Mouse (Mus musculus) kidney, postnatal 14 days (tissue): Measurements from ENCODE around the gene Dnah8.

Experiments used
- DNase-seq: peaks from one replicate; pipeline ENCODE4 v3.0.0; 2022; ENCODE audit warnings: mixed read lengths

Dnah8 gene

DNA sequence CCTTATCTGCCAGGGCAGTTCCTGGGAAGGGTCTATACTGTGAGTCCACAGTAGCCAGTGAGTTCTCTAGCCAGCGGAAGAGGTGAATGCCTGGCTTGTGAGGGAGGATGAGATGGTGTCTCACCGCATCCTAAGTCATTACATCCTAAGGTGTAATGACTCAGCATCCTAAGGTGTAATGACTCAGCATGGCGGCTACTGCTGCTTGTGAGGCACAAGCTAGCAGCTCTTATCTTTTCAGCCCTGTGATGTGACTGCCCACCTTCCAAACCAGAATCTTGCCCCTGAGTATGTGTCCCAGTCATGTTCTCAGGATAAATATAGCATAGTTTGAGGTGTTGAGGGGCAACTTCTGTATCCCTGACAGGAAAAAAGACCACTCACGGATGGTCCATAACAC is 211.3 kb downstream of the Dnah8 start:
- DNase-seq, result no peak

GRCm38 (mm10) chr17:30837031-30837430 is 212.9 kb downstream of the Dnah8 start:
- no peak for DNase-seq

DNA sequence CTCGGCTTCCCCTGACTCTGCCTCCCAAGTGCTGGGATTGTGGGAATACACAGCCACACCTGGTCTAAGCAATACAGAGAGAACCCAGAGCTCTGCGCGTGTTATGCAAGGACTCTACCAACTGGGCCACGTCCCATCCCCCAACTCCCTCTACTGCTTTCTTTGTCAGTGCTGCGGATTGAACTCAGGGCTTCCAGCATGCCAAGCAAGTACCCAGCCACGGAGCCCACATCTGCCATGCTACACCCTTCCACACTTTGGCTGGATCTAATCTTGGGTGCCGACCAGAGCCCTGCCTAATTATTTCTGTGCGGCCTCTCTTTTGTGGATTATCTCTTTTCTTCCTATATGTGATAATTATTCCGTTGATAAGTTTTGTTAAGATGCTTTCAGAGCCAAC is 215.9 kb downstream of the Dnah8 start:
- no peak for DNase-seq

DNA sequence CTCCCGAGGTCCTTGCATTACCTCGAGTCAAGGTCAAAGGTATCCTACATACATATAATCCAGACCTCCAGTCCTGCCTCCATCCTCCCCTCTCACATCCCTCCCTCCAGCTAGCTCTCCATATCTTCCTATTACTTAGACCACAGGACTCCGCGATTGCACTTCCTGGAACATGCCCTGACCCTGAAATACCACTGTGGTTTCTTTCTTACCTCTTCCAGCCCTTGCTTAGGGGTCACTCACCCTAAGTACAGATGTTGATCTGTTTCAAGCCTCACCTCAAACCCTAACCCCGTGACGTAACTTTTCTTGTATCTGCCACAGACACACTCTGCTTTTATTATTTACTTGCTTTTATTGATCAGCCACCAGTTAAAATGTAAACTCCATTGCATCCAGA is 218.2 kb downstream of the Dnah8 start:
- DNase-seq, result no peak

GRCm38 (mm10) chr17:30844321-30844791 is 220.2 kb downstream of the Dnah8 start:
- peak; percentile 39 for DNase-seq

DNA sequence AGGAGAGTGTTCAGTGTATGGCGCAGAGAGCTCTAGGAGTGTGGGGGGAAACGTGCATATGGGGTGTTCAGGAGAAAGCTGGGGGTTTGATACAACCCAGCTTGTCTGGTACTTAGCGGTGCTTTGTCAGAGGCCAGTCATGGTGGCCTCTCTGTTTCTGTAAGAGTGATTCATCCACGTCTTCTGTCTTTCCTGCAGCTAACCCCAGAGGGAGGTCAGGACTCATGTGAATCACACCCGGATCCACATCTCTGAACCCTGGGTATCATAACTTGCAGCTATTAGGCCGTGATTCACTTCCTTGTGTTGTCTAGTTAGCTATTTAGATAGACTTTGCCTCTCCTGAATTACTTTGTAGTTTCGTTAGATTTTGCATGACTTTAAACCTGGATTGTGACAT is 223.3 kb downstream of the Dnah8 start:
- no peak for DNase-seq

- DNase-seq, result no peak
Observed at GRCm38 (mm10) chr17:30848086-30848485, 223.9 kb downstream of the Dnah8 start.

GRCm38 (mm10) chr17:30848804-30849203 is 224.7 kb downstream of the Dnah8 start:
- DNase-seq, result no peak

DNA sequence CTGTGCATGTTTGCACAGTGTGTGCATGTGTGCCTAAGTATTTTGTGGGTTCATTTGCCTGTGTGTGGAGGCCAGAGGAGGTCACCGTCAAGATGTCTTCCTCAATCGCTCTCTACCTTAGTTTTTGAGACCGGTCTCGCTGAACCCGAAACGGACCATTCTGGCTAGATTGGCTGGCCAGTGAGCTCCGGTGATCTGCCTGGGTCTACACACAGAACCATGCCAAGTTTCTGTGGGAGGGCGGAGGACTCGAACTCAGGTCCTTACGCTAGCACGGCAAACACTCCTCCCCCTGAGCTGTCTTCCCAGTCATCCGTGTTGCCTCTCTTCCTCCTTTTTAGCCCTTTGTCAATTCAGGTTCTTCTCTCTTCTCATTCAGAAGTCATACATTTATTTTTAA is 225.7 kb downstream of the Dnah8 start:
- DNase-seq, result no peak

DNA sequence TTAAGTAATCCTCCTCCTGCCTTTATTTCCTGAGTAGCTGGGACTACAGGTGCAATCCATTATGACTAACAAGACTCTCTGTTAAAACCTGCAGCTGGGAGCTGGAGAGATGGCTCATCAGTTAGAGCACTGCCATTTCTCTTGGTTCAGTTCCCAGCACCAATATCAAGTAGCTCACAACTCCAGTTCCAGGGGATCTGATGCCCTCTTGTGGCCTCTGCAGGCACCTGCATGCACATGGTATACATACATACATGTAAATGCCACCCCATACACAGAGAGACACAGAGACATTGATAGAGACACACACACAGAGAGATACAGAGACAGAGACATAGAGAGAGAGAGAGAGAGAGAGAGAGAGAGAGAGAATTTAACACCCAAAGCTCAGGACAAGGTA is 228.2 kb downstream of the Dnah8 start:
- no peak for DNase-seq

DNA sequence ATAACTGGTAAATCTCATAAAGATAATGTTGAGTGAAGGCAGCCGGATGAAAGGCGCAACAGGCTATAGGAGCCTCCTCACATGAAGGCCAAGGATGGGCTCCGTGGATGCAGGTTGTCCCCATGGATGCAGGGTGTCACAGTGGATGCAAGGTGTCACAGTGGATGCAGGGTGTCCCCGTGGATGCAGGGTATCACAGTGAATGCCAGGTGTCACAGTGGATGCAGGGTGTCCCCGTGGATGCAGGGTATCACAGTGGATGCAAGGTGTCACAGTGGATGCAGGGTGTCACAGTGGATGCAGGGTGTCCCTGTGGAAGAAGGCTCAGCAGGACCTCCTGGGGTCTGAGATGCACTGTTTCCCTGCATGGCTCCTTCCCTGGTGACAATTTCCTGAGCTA is 233.2 kb downstream of the Dnah8 start:
- DNase-seq, result no peak

DNA sequence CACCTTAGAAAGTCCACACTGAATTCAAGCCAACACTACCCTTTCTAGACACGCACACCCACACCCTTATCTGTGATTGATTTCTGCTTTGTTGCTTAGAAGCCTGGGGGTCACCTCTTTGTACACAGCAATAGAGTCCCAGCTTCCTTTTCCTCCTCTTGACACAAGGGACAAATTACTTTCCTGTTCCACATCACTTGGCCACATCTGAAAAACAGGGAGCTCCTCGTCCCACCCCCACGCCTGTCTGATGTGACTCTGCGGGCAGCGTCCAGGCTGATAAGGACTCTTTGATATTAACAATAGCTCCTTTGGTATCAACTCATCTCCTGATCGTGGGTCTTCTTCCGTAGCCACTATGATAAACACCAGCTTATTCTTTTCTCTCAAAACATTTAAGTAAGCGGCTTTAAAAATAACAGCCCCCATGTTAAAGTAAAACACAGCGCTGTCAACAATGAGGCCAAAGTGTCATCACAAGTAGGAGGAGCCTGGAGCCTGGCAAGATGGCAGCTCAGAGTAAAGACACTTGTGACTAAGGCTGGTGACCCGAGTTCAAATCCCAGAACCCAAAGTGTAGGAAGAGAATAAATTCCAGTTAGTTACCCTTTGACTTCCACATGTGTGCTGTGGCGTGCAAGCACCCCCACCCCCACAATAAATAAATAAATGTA is 234.6 kb downstream of the Dnah8 start:
- DNase-seq, result peak; percentile 72

DNA sequence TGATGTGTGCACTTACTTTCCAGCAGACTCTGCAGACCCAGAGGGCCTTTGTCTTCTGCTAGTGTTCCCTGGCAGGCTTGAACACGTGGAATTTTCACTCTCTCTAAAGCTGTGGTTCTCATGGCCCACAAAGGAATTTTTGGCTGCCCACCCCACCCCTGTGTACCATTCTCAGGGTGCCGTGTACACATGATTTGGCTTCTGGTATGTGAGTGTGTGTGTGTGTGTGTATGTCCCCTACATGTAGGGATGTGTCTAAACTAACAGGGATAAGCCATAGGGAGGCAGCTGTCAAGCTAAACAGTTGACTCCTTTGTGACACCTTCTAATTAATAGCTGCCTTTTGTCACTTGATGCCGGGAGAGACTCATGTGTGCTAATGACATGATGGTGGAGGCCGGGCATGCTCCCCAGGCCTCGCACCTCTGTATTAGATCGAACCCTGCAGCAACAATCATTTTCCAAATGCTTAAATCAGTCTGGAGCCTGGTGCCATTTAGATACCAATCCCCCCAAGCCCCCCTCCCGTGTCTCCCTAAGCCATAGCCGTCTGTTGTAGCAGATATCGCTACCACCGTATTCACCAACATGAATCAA is 235.9 kb downstream of the Dnah8 start:
- no peak for DNase-seq

GRCm38 (mm10) chr17:30860606-30861005 is 236.5 kb downstream of the Dnah8 start:
- peak; percentile 30 for DNase-seq

- no peak for DNase-seq
Observed at GRCm38 (mm10) chr17:30866281-30866680, 242.1 kb downstream of the Dnah8 start.

- peak; percentile 49 for DNase-seq
Observed at GRCm38 (mm10) chr17:30866966-30867365, 242.8 kb downstream of the Dnah8 start.

- no peak for DNase-seq
Observed at GRCm38 (mm10) chr17:30871040-30871439, 246.9 kb downstream of the Dnah8 start.

GRCm38 (mm10) chr17:30874276-30874675 is 250.1 kb downstream of the Dnah8 start:
- DNase-seq, result no peak

GRCm38 (mm10) chr17:30877456-30877855 is 253.3 kb downstream of the Dnah8 start:
- no peak for DNase-seq

DNA sequence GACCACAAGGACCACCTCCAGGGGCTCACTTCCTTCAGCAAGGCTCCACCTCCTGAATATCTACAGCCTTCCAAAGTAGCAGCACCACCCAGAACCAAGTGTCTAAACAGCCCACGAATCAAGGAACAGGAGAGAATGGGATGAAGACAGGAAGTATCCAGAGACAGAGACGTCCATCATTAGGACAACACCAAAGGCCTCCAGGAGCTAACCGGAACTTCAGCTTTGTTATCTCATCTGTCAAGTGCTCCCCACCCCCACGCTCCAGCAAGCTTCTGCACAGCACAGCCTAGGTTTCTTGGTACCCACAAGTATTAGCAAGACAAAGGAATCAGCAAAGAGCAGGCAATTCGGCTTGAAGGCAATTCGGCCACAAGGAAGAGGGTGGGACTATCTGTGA is 254.5 kb downstream of the Dnah8 start:
- no peak for DNase-seq

- DNase-seq, result no peak
Observed at GRCm38 (mm10) chr17:30880391-30880790, 256.2 kb downstream of the Dnah8 start.

GRCm38 (mm10) chr17:30881001-30881400 is 256.8 kb downstream of the Dnah8 start:
- DNase-seq, result no peak

- no peak for DNase-seq
Observed at GRCm38 (mm10) chr17:30882206-30882605, 258.1 kb downstream of the Dnah8 start.

DNA sequence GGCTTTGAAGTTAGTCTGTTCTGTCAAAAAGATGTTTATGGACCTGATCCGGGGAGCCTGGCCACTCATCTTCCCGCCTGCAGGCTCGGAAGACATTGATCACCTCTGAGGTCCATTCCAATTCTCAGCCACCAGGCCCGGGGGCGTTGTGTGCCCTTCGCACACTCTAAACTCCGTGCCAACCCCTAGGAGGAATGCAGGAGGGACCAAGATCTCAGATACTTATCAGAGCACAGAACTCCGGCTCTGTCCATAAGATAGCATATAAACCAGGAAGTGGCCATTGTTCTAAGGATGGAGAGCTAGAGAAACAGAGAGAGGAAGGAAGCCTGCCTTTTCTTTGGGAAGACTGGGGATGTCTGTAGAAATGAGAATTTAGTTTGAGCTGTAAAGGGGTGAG is 259.4 kb downstream of the Dnah8 start:
- DNase-seq, result no peak

- DNase-seq, result no peak
Observed at GRCm38 (mm10) chr17:30892086-30892485, 267.9 kb downstream of the Dnah8 start.
